Mouse (Mus musculus): ENCODE results near the gene Hcrtr1. TPM values are rescaled to one million over a fixed set of nuclear protein-coding genes. Genes with fewer than 3 reads are reported as not detected.

Gene Hcrtr1
- polyA plus RNA-seq, 1 experiment from 2014 or later = 0.94 TPM

DNA sequence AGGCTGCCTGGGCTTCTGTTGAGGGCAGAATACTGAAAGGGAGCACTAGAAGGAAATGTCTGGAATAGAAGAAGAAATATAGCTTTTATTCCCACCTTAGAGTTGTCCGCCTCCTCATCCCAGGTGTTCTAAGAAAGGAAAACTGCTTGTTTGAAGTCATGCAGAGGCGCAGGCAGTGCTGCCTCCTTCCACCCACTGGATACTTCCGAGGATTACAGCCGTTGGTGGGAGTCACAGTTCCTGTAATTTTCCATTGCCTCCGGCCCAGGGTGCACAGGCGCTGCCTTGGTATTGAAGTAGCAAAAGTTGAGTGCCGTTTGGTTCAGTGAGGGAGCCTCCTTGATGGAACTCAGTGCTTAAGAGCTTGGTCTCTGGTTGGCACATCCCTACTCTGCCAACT lies 29.1 kb downstream of the Hcrtr1 start:
- ATAC-seq = no peak
- no peaks in the 10 kb centered on the region for H3K27me3 ChIP-seq
- WGBS = 89% methylated on average over 7 of the region's 7 CpGs

DNA sequence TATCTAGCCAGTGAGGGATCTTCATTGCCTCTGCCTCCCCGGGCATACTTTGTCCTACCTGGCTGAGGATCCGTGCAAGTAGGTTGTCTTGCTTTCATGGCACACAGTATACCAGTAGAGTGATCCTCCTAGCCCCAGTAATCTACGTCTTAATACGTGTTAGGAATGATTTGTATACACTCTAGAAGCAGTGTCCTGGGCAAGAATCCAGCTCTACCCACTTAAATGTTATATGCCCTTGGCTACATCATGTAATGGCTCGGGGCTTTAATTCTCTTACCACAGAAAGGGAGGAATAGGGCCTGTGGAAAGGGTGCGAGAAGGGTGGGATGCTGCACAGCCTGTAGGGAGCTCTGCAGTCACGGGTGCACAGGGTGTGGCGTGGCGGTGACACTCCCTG lies 29.5 kb downstream of the Hcrtr1 start:
- Histone ChIP-seq H3K27ac (no peak overlapping the region), H3K4me2 (replicated peaks) (no peak overlapping the region), H3K9ac (replicated peaks) (no peak overlapping the region), H3K4me1 (replicated peaks) (peaks cover 13% of the 10 kb centered on the region), H3K4me3 (replicated peaks) (no peak overlapping the region), H3K27me3 (no peaks in the 10 kb centered on the region), H3K36me3 (0 out of 2 replicates have a peak, but pooled peaks cover 15% of the 10 kb centered on the region), H3K9me3 (no peaks in the 10 kb centered on the region)
- ATAC-seq = no peak
- WGBS = 92% methylated on average over 9 of the region's 9 CpGs

More for the DNA sequence above, 29.1 kb downstream of the Hcrtr1 start:
- H3K9ac ChIP-seq (replicated peaks) = no peak overlapping the region
- H3K4me2 ChIP-seq (replicated peaks) = no peak overlapping the region
- 0 out of 2 replicates have a peak, but pooled peaks cover 15% of the 10 kb centered on the region for H3K36me3 ChIP-seq
- peaks cover 13% of the 10 kb centered on the region for H3K4me1 ChIP-seq (replicated peaks)
- H3K9me3 ChIP-seq = no peaks in the 10 kb centered on the region
- H3K4me3 ChIP-seq (replicated peaks) = no peak overlapping the region
- no peak overlapping the region for H3K27ac ChIP-seq

DNA sequence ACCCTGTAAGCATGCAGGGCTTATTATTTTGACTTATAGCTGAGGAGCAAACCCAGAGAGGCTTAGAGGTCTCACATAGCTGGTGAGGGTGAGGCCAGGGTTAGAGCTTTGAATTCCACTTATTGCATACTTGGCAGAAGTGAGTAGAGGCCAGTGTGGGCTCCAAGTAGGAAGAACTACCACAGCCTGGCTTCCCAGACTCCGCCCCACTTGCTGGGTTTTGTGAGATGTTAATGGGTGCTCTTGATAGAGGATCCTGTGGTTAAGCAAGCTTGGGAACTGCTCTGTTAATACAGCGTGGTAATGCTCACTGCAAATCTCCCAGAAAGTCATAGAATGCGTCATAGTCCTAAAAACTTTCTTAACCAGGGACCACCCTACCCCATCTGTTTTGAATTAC lies 30.2 kb downstream of the Hcrtr1 start:
- Histone ChIP-seq H3K4me3 (replicated peaks) (no peak overlapping the region), H3K4me2 (replicated peaks) (no peak overlapping the region), H3K4me1 (replicated peaks) (peaks cover 13% of the 10 kb centered on the region), H3K27ac (no peak overlapping the region), H3K9ac (replicated peaks) (no peak overlapping the region), H3K27me3 (no peaks in the 10 kb centered on the region), H3K36me3 (0 out of 2 replicates have a peak, but pooled peaks cover 15% of the 10 kb centered on the region), H3K9me3 (no peaks in the 10 kb centered on the region)
- ATAC-seq = no peak
- 90% methylated on average over 3 of the region's 3 CpGs for WGBS

DNA sequence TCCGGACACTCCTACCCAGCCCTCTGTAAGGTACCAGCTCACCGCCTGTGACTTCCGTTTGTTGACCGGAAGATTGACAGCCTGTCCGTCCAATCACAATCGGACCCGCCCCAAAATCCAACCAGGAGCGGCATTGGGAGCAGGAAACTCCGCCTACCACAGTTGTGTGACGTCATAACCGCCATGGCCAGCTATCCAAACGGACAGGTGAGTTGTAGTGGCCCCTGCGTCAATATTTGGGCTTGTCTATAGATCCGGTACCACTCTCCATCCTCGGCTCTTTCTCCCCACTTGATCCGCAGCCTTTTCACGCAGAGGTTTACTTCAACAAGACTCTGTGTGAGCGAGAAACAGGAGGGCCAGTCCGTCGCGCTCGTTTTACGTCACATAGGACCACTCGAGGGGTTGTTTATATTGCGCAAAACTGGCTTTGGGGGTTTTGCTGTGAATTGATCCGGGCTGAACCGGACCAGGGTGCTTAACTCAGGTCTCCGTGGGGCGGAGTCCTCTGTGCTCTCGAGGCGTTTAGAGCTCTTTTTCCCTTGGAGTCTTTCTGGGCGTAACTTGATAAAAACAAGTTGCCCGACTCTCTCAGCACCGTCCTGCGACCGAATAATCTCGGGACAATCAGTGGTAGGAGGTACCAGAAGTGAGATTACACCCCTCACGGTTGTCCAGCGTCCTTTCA lies 31.6 kb downstream of the Hcrtr1 start:
- 1% methylated on average over 39 of the region's 39 CpGs for whole genome bisulfite sequencing
- ATAC-seq = peak; percentile 96
- peak overlapping the region; percentile 54 for H3K27ac ChIP-seq

DNA sequence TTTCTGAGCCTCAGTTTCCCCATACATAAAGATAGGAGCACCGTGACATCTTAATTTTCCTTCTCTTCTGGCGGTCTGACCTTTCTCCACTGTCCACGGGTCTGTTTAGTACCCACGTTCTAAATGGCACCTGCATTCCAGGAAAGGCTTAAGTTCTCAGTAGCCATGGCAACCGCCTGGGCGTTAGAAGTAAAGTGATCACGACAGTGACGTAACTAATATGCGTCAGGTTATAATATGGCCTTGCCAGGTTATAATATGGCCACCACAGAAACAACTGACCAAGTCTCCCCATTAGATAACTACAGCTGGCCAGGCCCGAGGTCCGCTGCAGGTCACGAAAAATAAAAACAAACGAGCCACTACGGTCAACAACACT lies 32.1 kb downstream of the Hcrtr1 start:
- peak; percentile 69 for ATAC-seq
- 11% methylated on average over 14 of the region's 14 CpGs for WGBS
- H3K9ac ChIP-seq (replicated peaks) = no peak overlapping the region
- no peaks in the 10 kb centered on the region for H3K9me3 ChIP-seq
- no peaks in the 10 kb centered on the region for H3K36me3 ChIP-seq
- no peaks in the 10 kb centered on the region for H3K27me3 ChIP-seq
- H3K27ac ChIP-seq = peak overlapping the region; percentile 54
- peaks cover 17% of the 10 kb centered on the region for H3K4me1 ChIP-seq (replicated peaks)
- H3K4me3 ChIP-seq (replicated peaks) = peak overlapping the region; percentile 67
- peak overlapping the region; percentile 82 for H3K4me2 ChIP-seq (replicated peaks)

More for the DNA sequence above, 31.6 kb downstream of the Hcrtr1 start:
- Histone ChIP-seq H3K4me2 (replicated peaks) (peak overlapping the region; percentile 82), H3K9me3 (no peaks in the 10 kb centered on the region), H3K36me3 (0 out of 2 replicates have a peak, but pooled peaks cover 4% of the 10 kb centered on the region), H3K4me3 (replicated peaks) (peak overlapping the region; percentile 67), H3K9ac (replicated peaks) (peak overlapping the region; percentile 68), H3K4me1 (replicated peaks) (peaks cover 13% of the 10 kb centered on the region), H3K27me3 (no peaks in the 10 kb centered on the region)

DNA sequence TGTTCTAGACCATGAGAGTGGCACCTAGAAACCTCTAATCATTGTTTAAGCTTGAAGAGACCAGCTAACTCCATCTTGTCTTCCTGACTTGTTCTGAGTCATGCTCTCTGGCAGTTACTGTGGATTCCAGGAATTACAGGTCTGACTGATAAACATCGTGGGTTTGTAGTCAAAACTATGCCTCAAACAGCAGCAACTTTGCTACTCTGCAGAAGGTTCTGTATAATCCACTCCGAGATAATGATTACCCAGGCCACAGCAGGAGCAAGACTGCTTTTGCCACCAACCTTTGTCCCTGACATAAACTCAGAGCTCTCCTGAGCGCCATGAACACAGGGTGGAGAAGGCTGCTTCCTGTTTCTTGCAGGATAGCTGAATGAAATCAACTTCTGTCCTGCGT lies 34.6 kb downstream of the Hcrtr1 start:
- H3K4me1 ChIP-seq (replicated peaks) = peaks cover 34% of the 10 kb centered on the region
- H3K4me3 ChIP-seq (replicated peaks) = no peak overlapping the region
- no peaks in the 10 kb centered on the region for H3K36me3 ChIP-seq
- ATAC-seq = no peak
- no peak overlapping the region for H3K4me2 ChIP-seq (replicated peaks)
- no peaks in the 10 kb centered on the region for H3K9me3 ChIP-seq
- H3K27me3 ChIP-seq = no peaks in the 10 kb centered on the region
- 87% methylated on average over 4 of the region's 4 CpGs for WGBS
- H3K27ac ChIP-seq = no peak overlapping the region
- H3K9ac ChIP-seq (replicated peaks) = no peak overlapping the region

DNA sequence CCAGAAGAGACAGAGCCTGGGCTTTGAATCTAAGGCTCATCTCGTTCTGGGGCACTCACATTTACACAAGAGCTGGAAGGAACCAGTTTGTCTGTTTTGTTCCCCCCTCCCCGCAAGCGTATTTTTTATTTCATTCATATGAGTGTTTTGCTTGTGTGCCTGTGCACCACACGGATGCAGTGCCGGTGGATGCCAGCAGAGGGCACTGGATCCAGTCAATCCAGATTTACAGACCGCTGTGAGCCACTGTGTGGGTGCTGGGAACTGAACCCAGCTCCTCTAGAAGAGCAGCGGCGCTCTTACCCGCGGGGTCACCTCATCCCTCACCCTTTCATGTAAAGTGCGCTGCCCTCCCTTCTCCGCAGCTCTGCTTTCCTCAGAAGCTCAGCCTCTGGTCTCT lies 35.5 kb downstream of the Hcrtr1 start:
- H3K4me2 ChIP-seq (replicated peaks) = no peak overlapping the region
- ATAC-seq = no peak
- H3K27ac ChIP-seq = no peak overlapping the region
- peaks cover 30% of the 10 kb centered on the region for H3K4me1 ChIP-seq (replicated peaks)
- no peaks in the 10 kb centered on the region for H3K36me3 ChIP-seq
- no peaks in the 10 kb centered on the region for H3K27me3 ChIP-seq
- WGBS = 87% methylated on average over 12 of the region's 12 CpGs
- H3K9me3 ChIP-seq = no peaks in the 10 kb centered on the region
- H3K9ac ChIP-seq (replicated peaks) = no peak overlapping the region
- no peak overlapping the region for H3K4me3 ChIP-seq (replicated peaks)

DNA sequence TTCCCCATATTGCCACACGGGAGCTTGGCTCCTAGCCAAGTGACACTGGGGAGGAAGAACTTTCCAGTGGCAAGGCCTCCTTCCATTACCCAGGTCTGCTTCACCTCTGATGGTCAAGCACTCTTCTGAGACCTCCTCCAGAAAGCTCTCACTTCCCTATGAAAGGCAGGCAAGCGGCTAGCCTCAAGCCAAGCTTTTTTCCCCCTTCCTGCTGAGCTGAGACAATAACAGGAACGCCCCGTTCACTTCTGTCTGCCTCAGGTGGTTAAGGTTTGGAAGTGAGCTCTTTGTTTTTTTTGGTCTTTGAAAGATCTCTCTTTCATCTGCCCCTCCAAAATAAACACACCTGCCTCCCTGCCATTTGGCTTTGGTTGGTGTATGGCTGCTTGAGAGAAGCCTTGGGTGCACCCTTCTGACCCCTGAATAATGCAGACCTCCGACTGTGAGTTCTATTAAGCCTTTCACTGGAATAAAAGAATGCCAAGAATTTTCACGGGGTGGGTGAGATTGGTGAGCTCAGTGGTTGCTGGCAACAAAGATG lies 37.0 kb downstream of the Hcrtr1 start, which contains the start of gene Pef1:
Gene Pef1 (plus strand): TSS at position 448 of the 541 bp plus-strand sequence.
- Histone ChIP-seq H3K4me3 (replicated peaks) (no peak within 1 kb of the TSS), H3K4me1 (replicated peaks) (peaks cover 21% of the 10 kb centered on the region), H3K27me3 (no peaks in the 10 kb centered on the region), H3K4me2 (replicated peaks) (no peak within 1 kb of the TSS), H3K36me3 (no peaks in the 10 kb centered on the region), H3K9me3 (no peaks in the 10 kb centered on the region), H3K9ac (replicated peaks) (no peak within 1 kb of the TSS), H3K27ac (0 out of 2 replicates have a peak within 1 kb of the TSS, but pooled peaks have one; percentile 21)
- ATAC-seq = no peak
- whole genome bisulfite sequencing = 4% methylated on average over 6 of the region's 6 CpGs

DNA sequence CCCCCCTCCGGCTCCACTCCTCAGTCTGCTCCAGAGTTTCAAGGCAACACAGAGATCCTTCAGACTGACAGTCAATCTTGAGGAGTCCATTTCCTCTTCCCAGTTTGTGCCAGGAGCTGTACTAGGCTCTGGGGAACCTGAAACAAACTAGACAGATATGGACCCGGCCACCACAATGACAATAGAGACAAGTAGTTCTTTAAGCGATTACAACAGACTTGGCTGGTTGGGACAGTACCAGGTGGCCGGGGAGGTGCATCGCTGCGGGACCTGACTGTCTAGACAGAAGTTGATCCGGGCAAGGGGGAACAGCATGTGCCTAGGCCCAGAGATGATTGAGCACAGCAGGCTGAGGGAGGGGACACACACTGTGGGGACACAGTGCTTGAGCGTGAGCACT lies 38.0 kb downstream of the Hcrtr1 start:
- 35% methylated on average over 8 of the region's 8 CpGs for WGBS
- H3K9ac ChIP-seq (replicated peaks) = no peak overlapping the region
- no peak for ATAC-seq

DNA sequence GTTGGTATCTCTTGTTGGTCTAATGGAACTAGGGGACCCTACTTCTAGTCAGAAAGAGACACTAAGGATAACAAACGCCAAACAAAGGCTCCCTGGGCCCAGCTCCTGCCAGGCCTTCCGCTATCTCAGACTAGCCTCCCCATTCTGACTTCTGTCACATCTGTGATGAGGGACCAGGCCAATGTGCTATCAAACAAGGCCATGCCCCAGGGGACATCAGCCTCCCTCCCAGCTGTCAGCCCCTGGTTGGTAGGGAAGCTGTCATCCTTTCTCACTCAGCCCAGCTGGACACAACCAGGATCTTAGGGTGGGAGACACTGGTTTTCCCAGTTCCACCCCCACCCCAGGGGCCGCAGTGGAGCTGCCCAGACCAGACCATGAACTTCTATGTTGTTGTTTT lies 44.0 kb downstream of the Hcrtr1 start:
- H3K4me2 ChIP-seq (replicated peaks) = no peak overlapping the region
- H3K4me3 ChIP-seq (replicated peaks) = no peak overlapping the region
- H3K27me3 ChIP-seq = peaks cover 14% of the 10 kb centered on the region; the same call in 1 of the 2 replicates
- no peak overlapping the region for H3K27ac ChIP-seq
- no peak overlapping the region for H3K9ac ChIP-seq (replicated peaks)
- H3K4me1 ChIP-seq (replicated peaks) = peaks cover 25% of the 10 kb centered on the region
- WGBS = 29% methylated on average over 3 of the region's 3 CpGs
- H3K36me3 ChIP-seq = no peaks in the 10 kb centered on the region
- ATAC-seq = no peak
- H3K9me3 ChIP-seq = no peaks in the 10 kb centered on the region

More for the DNA sequence above, 38.0 kb downstream of the Hcrtr1 start:
- no peak overlapping the region for H3K27ac ChIP-seq
- no peaks in the 10 kb centered on the region for H3K27me3 ChIP-seq
- H3K9me3 ChIP-seq = no peaks in the 10 kb centered on the region
- peaks cover 26% of the 10 kb centered on the region for H3K4me1 ChIP-seq (replicated peaks)
- H3K4me2 ChIP-seq (replicated peaks) = no peak overlapping the region
- H3K36me3 ChIP-seq = no peaks in the 10 kb centered on the region
- H3K4me3 ChIP-seq (replicated peaks) = no peak overlapping the region

DNA sequence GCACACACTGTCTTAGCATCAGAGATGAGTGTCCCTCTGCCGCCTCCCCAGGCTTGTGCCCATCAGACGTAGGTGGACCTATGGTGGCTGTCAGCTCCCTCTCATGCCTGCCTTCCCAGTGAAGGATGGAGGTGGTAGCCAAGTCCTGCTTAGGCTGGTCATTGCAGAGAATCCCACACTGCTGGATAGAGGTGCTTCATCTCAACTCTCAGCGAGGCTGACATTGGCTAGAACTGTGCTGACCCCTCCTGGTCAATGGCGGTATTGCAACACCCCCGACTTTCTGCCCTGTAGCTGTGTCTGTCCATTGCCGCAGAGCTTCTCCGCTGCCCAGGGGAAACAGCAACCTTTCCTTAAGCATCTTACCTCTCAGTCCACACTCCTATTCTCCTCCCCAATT lies 51.9 kb downstream of the Hcrtr1 start:
- no peak overlapping the region for H3K27ac ChIP-seq
- no peaks in the 10 kb centered on the region for H3K9me3 ChIP-seq
- WGBS = 11% methylated on average over 7 of the region's 7 CpGs
- peaks cover 27% of the 10 kb centered on the region for H3K27me3 ChIP-seq
- no peak overlapping the region for H3K4me2 ChIP-seq (replicated peaks)
- peak; percentile 79 for ATAC-seq
- no peak overlapping the region for H3K9ac ChIP-seq (replicated peaks)
- H3K36me3 ChIP-seq = no peaks in the 10 kb centered on the region
- no peak overlapping the region for H3K4me3 ChIP-seq (replicated peaks)
- H3K4me1 ChIP-seq (replicated peaks) = peaks cover 16% of the 10 kb centered on the region

DNA sequence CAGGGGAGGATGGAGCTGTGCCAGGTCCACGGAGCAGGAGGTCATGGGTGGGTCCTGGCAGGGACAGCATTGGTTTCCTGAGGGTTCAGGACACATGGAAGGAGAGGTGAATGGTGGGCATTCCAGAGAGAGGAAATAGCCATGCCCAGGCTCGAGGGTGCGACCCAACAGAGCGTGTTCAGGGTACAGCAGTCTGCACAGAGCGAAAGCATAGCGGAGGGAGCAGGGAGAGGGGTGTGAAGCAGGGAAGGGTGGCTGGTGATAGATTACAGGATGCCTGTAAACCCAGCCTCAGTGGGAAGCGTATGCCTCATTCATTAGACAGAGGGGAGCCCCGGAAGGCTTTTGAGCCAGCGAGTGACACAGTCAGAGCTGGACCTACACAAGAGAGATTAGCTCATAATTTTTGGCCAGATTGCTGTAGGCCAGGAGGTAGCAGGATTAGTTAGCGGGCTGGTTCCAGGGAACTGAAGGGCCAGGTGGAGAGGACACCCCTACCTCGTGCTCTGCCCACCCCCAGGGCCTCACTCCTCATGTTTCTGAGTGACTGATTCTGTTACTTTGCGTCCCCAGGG lies 53.8 kb downstream of the Hcrtr1 start:
- no peak for ATAC-seq
- WGBS = 68% methylated on average over 12 of the region's 12 CpGs

More for the DNA sequence above, 53.8 kb downstream of the Hcrtr1 start:
- peaks cover 20% of the 10 kb centered on the region for H3K27me3 ChIP-seq
- H3K4me1 ChIP-seq (replicated peaks) = peaks cover 27% of the 10 kb centered on the region
- no peak overlapping the region for H3K4me3 ChIP-seq (replicated peaks)
- H3K4me2 ChIP-seq (replicated peaks) = no peak overlapping the region
- no peaks in the 10 kb centered on the region for H3K9me3 ChIP-seq
- no peaks in the 10 kb centered on the region for H3K36me3 ChIP-seq
- H3K9ac ChIP-seq (replicated peaks) = no peak overlapping the region
- no peak overlapping the region for H3K27ac ChIP-seq
